Mouse (Mus musculus) bone marrow macrophage, adult 2 months (primary cell): ENCODE measurements around the gene Ephb2.

Experiments
- CTCF ChIP-seq: IDR thresholded peaks from 2 replicates; pipeline ENCODE4 v1.5.1; 2012; ENCODE audit warnings: low read depth, mild to moderate bottlenecking, low read length, moderate library complexity
- POLR2A ChIP-seq: IDR thresholded peaks from 2 replicates; pipeline ENCODE4 v1.6.1; 2012; ENCODE audit warnings: mild to moderate bottlenecking, low read depth, low read length, borderline replicate concordance

GRCm38 (mm10) chr4:136631237-136631994, 204.4 kb downstream of the Ephb2 start:
- TF ChIP-seq CTCF (no peak), POLR2A (no peak)
